Mouse (Mus musculus) liver, embryonic 14.5 days (tissue): ENCODE measurements around the gene Glrx5. TPM values are rescaled to one million over a fixed set of nuclear protein-coding genes. Genes with fewer than 3 reads are reported as not detected.
A peak's percentile ranks its signal among the peaks of the same experiment; 100 is the strongest.

ENCODE experiments used
- ATAC-seq: fragments of 200-750 bp; cut with Nextera tagmentation; 2 replicates; pipeline ENCODE4 v1.8.0; 2017; ENCODE audit warnings: moderate number of reproducible peaks, mild to moderate bottlenecking, moderate library complexity; ENCODE audit not compliant: insufficient read depth
- DNase-seq, 3 experiments: peaks; one replicate each; pipeline ENCODE4 v3.0.0-alpha.2; 2012 to 2013; ENCODE audit warnings: low read depth in 3 of 3, low spot score in 3 of 3
- H3K27ac ChIP-seq: fragments of 300-500 bp; sonication (generic); 2 replicates; pipeline ENCODE4 v1.5.1; 2014; ENCODE audit warnings: moderate library complexity, mild to moderate bottlenecking, control low read depth, inconsistent platforms
- H3K27me3 ChIP-seq: fragments of 300-500 bp; sonication (generic); 2 replicates; pipeline ENCODE4 v1.6.1; 2014; ENCODE audit warnings: mild to moderate bottlenecking, low read length, moderate library complexity; ENCODE audit not compliant: control insufficient read depth, insufficient read depth
- H3K36me3 ChIP-seq: fragments of 300-500 bp; sonication (generic); replicated peaks from 2 replicates; pipeline ENCODE4 v1.6.1; 2014; ENCODE audit warnings: low read depth; ENCODE audit not compliant: control insufficient read depth, insufficient read depth
- H3K4me1 ChIP-seq, 2 experiments: fragments of 200-500 bp in 1 of 2; fragments of 300-500 bp in 1 of 2; sonication (generic) in 1 of 2; replicated peaks; 2 replicates each; pipeline ENCODE4 v1.6.1; 2012 to 2014; ENCODE audit warnings: antibody characterized with exemption in 1 of 2, inconsistent platforms in 1 of 2, low read length in 1 of 2; ENCODE audit not compliant: control insufficient read depth in 2 of 2, insufficient read depth in 2 of 2
- H3K4me2 ChIP-seq: fragments of 300-500 bp; sonication (generic); 2 replicates; pipeline ENCODE4 v1.6.1; 2014; ENCODE audit warnings: low read depth, mild to moderate bottlenecking, control low read depth, moderate library complexity
- H3K4me3 ChIP-seq, 2 experiments: fragments of 200-500 bp in 1 of 2; fragments of 300-500 bp in 1 of 2; sonication (generic) in 1 of 2; 2 replicates each; pipeline ENCODE4 v1.5.1; 2012 to 2014; ENCODE audit warnings: low read depth in 2 of 2, low read length in 2 of 2, mild to moderate bottlenecking in 2 of 2, control low read depth in 1 of 2, inconsistent platforms in 1 of 2, moderate library complexity in 1 of 2; ENCODE audit not compliant: insufficient read depth in 1 of 2
- H3K9ac ChIP-seq: fragments of 300-500 bp; sonication (generic); replicated peaks from 2 replicates; pipeline ENCODE4 v1.6.1; 2014; ENCODE audit warnings: mild to moderate bottlenecking, control low read depth, moderate library complexity
- H3K9me3 ChIP-seq: fragments of 300-500 bp; sonication (generic); 2 replicates; pipeline ENCODE4 v1.6.1; 2016; ENCODE audit warnings: low read length, mixed read lengths; ENCODE audit not compliant: control insufficient read depth
- CTCF ChIP-seq: IDR thresholded peaks from 2 replicates; pipeline ENCODE4 v1.5.1; 2016; ENCODE audit warnings: antibody characterized with exemption, low read depth, control low read depth
- EP300 ChIP-seq: IDR thresholded peaks from 2 replicates; pipeline ENCODE4 v1.6.1; 2016; ENCODE audit warnings: antibody characterized with exemption, low read depth
- WGBS: fragments of 180-500 bp; shearing (Covaris S2); extraction: QIAGEN DNeasy Blood & Tissue Kit; methylation state at CpG from one replicate; pipeline ENCODE4 v1.1.7; 2014; ENCODE audit not compliant: insufficient replicate concordance; 5-methylcytosine and 5-hydroxymethylcytosine counted together
- polyA plus RNA-seq, 2 experiments: library from polyadenylated mRNA; depleted of rRNA in 1 of 2; stranded (reverse) in 1 of 2; unstranded in 1 of 2; fragments of >200 nt; fragmentation: Nextera tagmentation in 1 of 2; extraction: Ambion mirVana in 1 of 2; gene quantifications; 2 replicates each; pipeline versions ENCODE4 v1.2.1 to v1.2.3; 2012 to 2014

The Glrx5 gene
- polyA plus RNA-seq, 2 experiments = 238 to 622 TPM

GRCm38 (mm10) chr12:105060006-105060405, 27.5 kb downstream of the Glrx5 start:
- DNase-seq (no peak), ATAC-seq (no peak)
- Histone ChIP-seq H3K27ac (no peak overlapping the region), H3K9ac (no peak overlapping the region), H3K27me3 (no peaks in the 10 kb centered on the region), H3K4me1 (no peaks in the 10 kb centered on the region), H3K4me2 (no peak overlapping the region), H3K36me3 (no peaks in the 10 kb centered on the region), H3K4me3 (no peak overlapping the region), H3K9me3 (no peaks in the 10 kb centered on the region)
- no peak for TF ChIP-seq EP300
- TF ChIP-seq CTCF = no peak
- 86% methylated on average over 2 of the region's 2 CpGs for WGBS

DNA sequence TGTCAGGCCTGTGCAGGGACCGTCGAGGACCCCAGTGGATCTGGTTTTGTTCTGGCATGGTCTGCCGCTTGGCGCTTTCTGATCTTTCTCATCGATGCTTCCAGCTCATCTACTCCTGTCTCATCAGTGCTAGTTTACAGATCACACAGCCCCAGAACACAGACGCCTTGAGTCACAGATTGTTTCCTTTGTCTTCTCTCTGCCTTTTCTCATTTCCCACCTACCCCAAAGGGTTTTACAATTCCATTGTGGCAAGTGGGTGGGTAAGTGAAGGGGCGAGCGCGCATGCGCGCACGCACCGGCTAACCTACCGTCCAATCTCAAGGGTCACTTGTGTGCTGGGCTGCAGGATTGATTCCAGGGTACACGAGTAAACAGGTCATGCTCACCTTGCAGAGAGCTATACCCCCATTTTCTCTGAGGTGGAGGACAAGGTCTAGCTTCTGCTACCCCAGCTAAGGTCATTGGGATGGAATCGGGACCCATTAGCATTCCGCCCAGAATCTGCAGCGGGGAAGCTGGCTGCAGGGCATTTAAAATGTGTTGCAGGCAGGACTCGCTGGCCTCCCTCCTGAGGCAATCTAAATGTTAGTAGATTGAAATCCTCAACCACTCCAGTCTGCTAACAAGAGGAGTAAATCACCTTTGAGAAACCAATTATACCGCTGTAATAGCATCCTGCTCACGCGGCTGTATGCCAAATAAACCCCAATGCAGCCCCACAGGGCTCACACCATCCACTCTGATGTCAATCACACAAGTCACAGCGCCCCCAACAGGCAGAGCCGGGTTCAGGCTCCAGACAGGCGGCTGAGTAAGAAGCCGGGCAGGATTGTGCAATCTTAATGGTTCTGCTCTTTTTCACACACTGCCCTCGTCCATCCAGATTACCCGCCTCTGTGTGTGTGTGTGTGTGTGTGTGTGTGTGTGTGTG, 31.0 kb downstream of the Glrx5 start:
- 0 out of 2 replicates have a peak, but pooled peaks have one; percentile 17 for ATAC-seq
- Histone ChIP-seq H3K4me2 (no peak overlapping the region), H3K9me3 (no peaks in the 10 kb centered on the region), H3K9ac (no peak overlapping the region), H3K4me3 (no peak overlapping the region), H3K4me1 (no peaks in the 10 kb centered on the region), H3K27me3 (no peaks in the 10 kb centered on the region), H3K27ac (no peak overlapping the region), H3K36me3 (no peaks in the 10 kb centered on the region)
- peak; percentile 55 for TF ChIP-seq CTCF
- no peak for TF ChIP-seq EP300
- DNase-seq = no peak
- WGBS = 57% methylated on average over 28 of the region's 28 CpGs

DNA sequence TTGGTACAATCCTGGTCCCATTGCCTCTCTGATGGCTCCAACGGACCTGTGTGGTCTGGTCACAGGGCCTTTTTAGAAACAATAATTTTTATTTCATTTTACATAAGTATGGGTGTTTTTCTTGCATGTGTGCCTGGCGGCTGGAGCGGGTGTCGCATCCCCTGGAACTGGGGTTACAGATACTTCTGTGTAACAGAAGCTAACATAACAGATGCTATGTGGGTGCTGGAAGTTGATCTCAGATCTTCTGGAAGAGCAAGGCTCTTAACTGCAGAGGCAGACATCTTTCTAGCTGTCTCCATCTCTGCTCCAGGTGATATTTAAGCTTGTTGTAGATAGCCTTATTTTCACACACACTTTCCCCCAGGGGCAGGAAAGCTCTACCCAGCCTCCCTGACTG, 31.7 kb downstream of the Glrx5 start:
- H3K9ac ChIP-seq = no peak overlapping the region
- H3K27ac ChIP-seq = no peak overlapping the region
- DNase-seq (no peak), ATAC-seq (no peak)
- H3K36me3 ChIP-seq = no peaks in the 10 kb centered on the region
- WGBS = 84% methylated on average over 4 of the region's 4 CpGs
- TF ChIP-seq EP300 (no peak), CTCF (no peak)
- no peaks in the 10 kb centered on the region for H3K27me3 ChIP-seq
- no peak overlapping the region for H3K4me3 ChIP-seq
- no peaks in the 10 kb centered on the region for H3K9me3 ChIP-seq
- H3K4me2 ChIP-seq = no peak overlapping the region
- H3K4me1 ChIP-seq = no peaks in the 10 kb centered on the region

DNA sequence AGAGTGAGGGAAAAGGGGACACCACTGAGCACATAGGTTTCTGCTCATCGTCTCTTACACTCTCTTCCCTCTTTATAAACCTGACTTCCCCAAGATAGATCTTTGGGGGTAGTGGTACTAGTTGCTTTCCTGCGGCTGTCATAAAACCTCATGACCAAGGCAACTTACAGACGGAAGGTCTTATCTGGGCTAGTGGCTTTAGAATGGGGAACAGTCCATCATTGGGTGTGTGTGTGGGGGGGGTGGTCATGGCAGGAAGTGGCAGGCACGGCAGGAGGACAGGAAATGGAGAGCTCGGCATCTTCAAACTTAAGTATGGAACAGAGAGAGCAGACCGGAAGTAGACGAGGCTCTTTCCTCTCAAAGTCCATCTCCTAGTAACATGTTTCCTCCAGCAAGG, 32.6 kb downstream of the Glrx5 start:
- Histone ChIP-seq H3K27ac (no peak overlapping the region), H3K36me3 (no peaks in the 10 kb centered on the region), H3K9me3 (no peaks in the 10 kb centered on the region), H3K9ac (no peak overlapping the region), H3K27me3 (no peaks in the 10 kb centered on the region), H3K4me1 (no peaks in the 10 kb centered on the region), H3K4me3 (no peak overlapping the region), H3K4me2 (no peak overlapping the region)
- TF ChIP-seq EP300 = no peak
- no peak for TF ChIP-seq CTCF
- no peak for DNase-seq
- 24% methylated on average over 7 of the region's 7 CpGs for WGBS
- no peak for ATAC-seq

- WGBS = 72% methylated on average over 10 of the region's 10 CpGs
- no peak overlapping the region for H3K4me2 ChIP-seq
Observed at GRCm38 (mm10) chr12:105066523-105066922, 34.0 kb downstream of the Glrx5 start.

More at GRCm38 (mm10) chr12:105066523-105066922, 34.0 kb downstream of the Glrx5 start:
- TF ChIP-seq EP300 = no peak
- TF ChIP-seq CTCF = no peak
- Histone ChIP-seq H3K9ac (no peak overlapping the region), H3K4me3 (no peak overlapping the region), H3K4me1 (no peaks in the 10 kb centered on the region), H3K27ac (no peak overlapping the region), H3K27me3 (no peaks in the 10 kb centered on the region), H3K9me3 (no peaks in the 10 kb centered on the region), H3K36me3 (no peaks in the 10 kb centered on the region)
- DNase-seq (no peak), ATAC-seq (no peak)
